Mouse (Mus musculus) limb, embryonic 15.5 days (tissue): ENCODE measurements around the gene Gm45808. TPM values are rescaled to one million over a fixed set of nuclear protein-coding genes. Genes with fewer than 3 reads are reported as not detected.
A peak's percentile ranks its signal among the peaks of the same experiment; 100 is the strongest.
"Not testable (repeated sequence)": the region's sequence is repeated elsewhere in the genome, so short reads cannot be mapped to it uniquely, and the experiment has no call there.

ENCODE experiments used
- ATAC-seq: fragments of 200-750 bp; cut with Nextera tagmentation; 2 replicates; pipeline ENCODE4 v1.8.0; 2017; ENCODE audit warnings: low read depth, moderate TSS enrichment; ENCODE audit not compliant: insufficient number of reproducible peaks, low FRiP score, low TSS enrichment
- H3K27ac ChIP-seq: fragments of 300-500 bp; sonication (generic); 2 replicates; pipeline ENCODE4 v1.5.1; 2015; ENCODE audit warnings: moderate library complexity, mild to moderate bottlenecking, inconsistent platforms
- H3K27me3 ChIP-seq: fragments of 300-500 bp; sonication (generic); 2 replicates; pipeline ENCODE4 v1.6.1; 2015; ENCODE audit warnings: inconsistent platforms
- H3K36me3 ChIP-seq: fragments of 300-500 bp; sonication (generic); 2 replicates; pipeline ENCODE4 v1.6.1; 2015; ENCODE audit warnings: inconsistent platforms
- H3K4me1 ChIP-seq: fragments of 300-500 bp; sonication (generic); 2 replicates; pipeline ENCODE4 v1.6.1; 2015; ENCODE audit warnings: inconsistent platforms
- H3K4me2 ChIP-seq: fragments of 300-500 bp; sonication (generic); 2 replicates; pipeline ENCODE4 v1.6.1; 2015; ENCODE audit warnings: mild to moderate bottlenecking, inconsistent platforms
- H3K4me3 ChIP-seq: fragments of 300-500 bp; sonication (generic); 2 replicates; pipeline ENCODE4 v1.5.1; 2015; ENCODE audit warnings: mild to moderate bottlenecking, inconsistent platforms
- H3K9ac ChIP-seq: fragments of 300-500 bp; sonication (generic); 2 replicates; pipeline ENCODE4 v1.6.1; 2015; ENCODE audit warnings: inconsistent platforms
- H3K9me3 ChIP-seq: fragments of 300-500 bp; sonication (generic); 2 replicates; pipeline ENCODE4 v1.6.1; 2016; ENCODE audit warnings: inconsistent platforms
- WGBS: fragments of 180-500 bp; shearing (Covaris S2); methylation state at CpG from one replicate; pipeline ENCODE4 v1.1.7; 2015; 5-methylcytosine and 5-hydroxymethylcytosine counted together
- polyA plus RNA-seq: library from polyadenylated mRNA; unstranded; fragments of >200 nt; fragmentation: Nextera tagmentation; extraction: Ambion mirVana; gene quantifications from 2 replicates; pipeline ENCODE4 v1.2.1, GENCODE M21; 2015

Gene Gm45808
- polyA plus RNA-seq, 1 experiment from 2014 or later, result not detected

DNA sequence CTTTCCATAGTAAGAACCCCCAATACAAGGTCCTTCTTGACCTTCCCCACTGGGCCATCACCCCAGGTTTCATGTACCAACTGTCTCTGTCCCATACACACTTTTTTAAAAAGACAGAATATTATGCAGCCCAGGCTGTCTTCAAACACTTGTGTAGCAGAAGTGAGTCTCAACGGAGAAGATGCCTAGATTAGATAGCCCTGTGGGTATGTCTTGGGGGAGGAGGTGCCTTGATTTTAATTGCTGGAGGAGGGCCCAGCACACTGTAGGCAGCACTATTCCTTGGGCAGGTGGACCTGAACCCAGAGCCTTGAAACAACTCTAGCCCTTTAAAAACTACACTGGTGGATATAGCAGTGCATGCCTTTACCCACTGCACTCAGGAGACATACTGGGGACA, 4.4 kb downstream of the Gm45808 start:
- 76% methylated on average over 1 of the region's 1 CpGs for WGBS
- ATAC-seq, result no peak
- Histone ChIP-seq H3K9ac (no peak overlapping the region), H3K36me3 (no peaks in the 10 kb centered on the region), H3K4me1 (peaks cover 2% of the 10 kb centered on the region; the same call in 1 of the 2 replicates), H3K4me3 (no peak overlapping the region), H3K27ac (no peak overlapping the region), H3K4me2 (no peak overlapping the region), H3K27me3 (no peaks in the 10 kb centered on the region), H3K9me3 (no peaks in the 10 kb centered on the region)

DNA sequence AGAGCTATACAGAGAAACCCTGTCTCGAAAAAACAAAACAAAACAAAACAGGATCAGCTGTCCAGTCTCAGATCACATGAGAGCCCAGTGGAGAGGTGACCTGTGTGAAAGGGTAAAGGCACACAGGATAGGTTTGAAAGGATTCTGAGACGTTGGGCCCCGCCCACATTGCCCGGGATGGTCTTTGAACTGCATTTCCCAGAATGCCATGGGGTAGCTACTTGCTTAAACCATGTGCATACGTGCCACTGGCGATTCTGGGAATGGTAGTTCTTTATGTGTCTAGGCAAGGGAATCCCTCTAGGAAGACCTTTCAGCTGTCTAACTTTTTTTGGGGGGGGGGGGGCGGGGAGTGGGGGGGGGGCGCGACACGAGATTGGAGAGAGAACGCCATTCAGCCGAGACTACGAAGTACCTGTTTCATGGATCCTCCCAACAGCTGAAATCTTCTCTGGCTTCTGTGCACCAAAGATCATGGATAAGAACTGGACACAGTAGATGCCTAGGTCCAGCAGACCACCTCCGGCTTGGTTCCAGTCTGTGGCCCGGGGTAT, 5.2 kb downstream of the Gm45808 start, which contains the start of gene Tulp2:
Gene Tulp2 (plus strand): TSS at position 504 of the 554 bp plus-strand sequence.
- Histone ChIP-seq H3K36me3 (no peaks in the 10 kb centered on the region), H3K4me2 (no peak within 1 kb of the TSS), H3K4me1 (no peaks in the 10 kb centered on the region), H3K4me3 (no peak within 1 kb of the TSS), H3K9me3 (no peaks in the 10 kb centered on the region), H3K27me3 (no peaks in the 10 kb centered on the region), H3K27ac (no peak within 1 kb of the TSS), H3K9ac (no peak within 1 kb of the TSS)
- ATAC-seq, result no peak
- 50% methylated on average over 15 of the region's 15 CpGs for WGBS

DNA sequence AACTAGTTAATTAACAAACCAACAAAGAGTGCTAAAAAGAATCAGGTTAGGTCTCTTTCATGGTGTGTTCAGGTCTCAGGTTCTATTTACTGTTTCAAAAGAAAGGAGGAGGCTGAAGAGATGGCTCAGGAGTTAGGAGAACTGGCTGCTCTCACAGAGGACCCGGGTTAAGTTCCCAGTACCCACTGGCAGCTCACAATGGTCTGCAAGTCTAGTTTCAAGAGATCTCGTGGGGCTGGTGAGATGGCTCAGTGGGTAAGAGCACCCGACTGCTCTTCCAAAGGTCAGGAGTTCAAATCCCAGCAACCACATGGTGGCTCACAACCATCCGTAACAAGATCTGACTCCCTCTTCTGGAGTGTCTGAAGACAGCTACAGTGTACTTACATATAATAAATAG, 6.3 kb downstream of the Gm45808 start:
- H3K4me2 ChIP-seq, H3K9me3 ChIP-seq, H3K4me3 ChIP-seq, H3K36me3 ChIP-seq, H3K27ac ChIP-seq, H3K9ac ChIP-seq, H3K27me3 ChIP-seq, ATAC-seq, H3K4me1 ChIP-seq: not testable (repeated sequence)
- WGBS, result 81% methylated on average over 4 of the region's 4 CpGs

DNA sequence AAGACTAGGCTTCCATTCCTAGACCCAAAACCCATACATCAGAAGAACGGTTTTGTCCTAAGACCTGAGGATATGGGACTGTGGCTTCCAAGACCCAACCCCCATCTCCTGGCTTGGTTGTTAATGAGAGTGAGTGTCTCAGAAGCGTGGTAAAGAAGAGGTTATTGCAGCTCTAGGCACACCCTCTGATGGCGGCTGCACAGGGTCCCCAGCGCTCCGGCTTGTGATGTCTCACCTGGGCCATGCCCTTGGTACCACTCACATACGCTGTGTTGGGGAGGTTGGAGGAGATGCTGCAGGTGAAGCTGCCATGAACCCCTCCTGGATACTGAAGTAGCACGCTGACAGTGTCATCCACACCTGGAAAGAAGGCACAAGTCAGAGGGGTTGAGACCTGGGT, 7.8 kb downstream of the Gm45808 start:
- no peak overlapping the region for H3K4me3 ChIP-seq
- 92% methylated on average over 7 of the region's 7 CpGs for WGBS
- no peak overlapping the region for H3K4me2 ChIP-seq
- H3K27ac ChIP-seq, result no peak overlapping the region
- H3K27me3 ChIP-seq, result no peaks in the 10 kb centered on the region
- H3K36me3 ChIP-seq, result no peaks in the 10 kb centered on the region
- ATAC-seq, result no peak
- H3K9me3 ChIP-seq, result no peaks in the 10 kb centered on the region
- H3K4me1 ChIP-seq, result no peaks in the 10 kb centered on the region
- H3K9ac ChIP-seq, result no peak overlapping the region

DNA sequence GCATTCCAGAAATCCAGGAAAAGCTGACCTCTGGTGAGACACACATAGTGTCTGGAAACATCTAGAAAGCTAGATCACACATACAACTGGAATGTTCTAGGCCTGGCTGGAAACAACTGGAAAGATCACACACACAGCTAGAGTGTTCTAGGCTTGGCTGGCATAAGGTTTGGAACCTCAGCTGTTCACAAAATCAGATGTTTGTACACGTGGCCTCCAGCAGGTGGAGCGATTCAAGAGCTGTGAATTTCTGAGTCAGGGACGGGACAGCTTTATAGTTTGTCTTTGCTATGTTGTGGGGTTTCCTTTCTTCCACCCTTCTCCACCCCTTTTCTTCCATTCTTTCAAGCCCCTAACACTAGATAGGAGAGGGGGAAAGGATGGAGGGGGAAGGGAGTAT, 9.6 kb downstream of the Gm45808 start:
- Histone ChIP-seq H3K9me3 (no peaks in the 10 kb centered on the region), H3K27ac (no peak overlapping the region), H3K4me2 (no peak overlapping the region), H3K4me1 (no peaks in the 10 kb centered on the region), H3K27me3 (no peaks in the 10 kb centered on the region), H3K4me3 (no peak overlapping the region), H3K9ac (no peak overlapping the region), H3K36me3 (no peaks in the 10 kb centered on the region)
- 9% methylated on average over 3 of the region's 3 CpGs for WGBS
- no peak for ATAC-seq

DNA sequence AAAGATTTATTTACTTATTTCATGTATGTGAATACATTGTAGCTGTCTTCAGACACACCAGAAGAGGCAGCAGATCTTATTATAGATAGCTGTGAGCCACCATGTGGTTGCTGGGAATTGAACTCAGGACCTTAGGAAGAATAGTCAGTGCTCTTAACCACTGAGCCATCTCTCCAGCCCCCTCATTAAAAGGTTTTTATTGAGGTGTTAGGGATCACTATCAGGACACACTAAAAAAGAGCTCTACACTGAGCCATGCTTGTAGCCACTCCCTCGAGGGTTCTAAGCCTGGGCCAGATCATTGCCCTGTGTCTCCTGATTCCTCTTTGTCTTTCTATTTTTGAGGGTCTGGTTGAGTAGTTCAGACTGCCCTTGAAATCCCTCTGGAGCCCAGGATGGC, 10.2 kb downstream of the Gm45808 start:
- 48% methylated on average over 1 of the region's 1 CpGs for WGBS

DNA sequence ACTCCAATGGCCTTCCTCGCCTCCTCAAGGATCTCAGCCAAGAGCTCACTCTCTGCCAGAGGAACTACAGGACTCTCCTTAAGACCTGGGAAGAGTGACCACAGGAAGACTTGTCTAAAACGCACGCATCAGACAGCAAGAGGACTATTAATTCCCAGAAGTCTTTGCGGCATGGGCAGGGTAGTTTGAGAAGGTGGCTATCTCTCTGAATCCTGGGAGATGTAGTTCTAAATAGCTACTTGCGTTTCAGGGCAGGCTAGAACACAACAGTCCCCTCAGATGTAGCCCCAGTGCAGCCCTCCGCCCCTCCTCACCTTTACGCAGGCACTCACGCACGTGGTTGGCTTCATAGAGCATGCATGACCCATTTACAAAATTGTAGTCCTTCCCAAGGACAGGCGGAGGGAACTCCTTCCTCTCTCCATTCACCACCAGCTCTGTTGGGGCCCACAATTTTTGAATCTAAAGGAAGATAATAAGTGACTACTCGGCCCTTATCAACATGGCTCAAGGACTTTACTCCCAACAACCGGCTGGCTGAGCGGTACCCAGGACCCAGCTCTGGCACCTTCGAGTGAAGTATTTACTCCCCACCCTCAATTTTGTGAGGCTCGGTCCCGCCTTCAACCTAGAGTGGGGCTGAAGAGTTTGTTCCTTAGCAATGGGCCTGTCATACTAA, 11.2 kb downstream of the Gm45808 start:
- ATAC-seq, result no peak
- Histone ChIP-seq H3K27me3 (no peaks in the 10 kb centered on the region), H3K4me3 (peak overlapping the region; percentile 26), H3K4me2 (peak overlapping the region; percentile 39), H3K9me3 (no peaks in the 10 kb centered on the region), H3K4me1 (no peaks in the 10 kb centered on the region), H3K36me3 (no peaks in the 10 kb centered on the region), H3K27ac (no peak overlapping the region), H3K9ac (no peak overlapping the region)
- WGBS, result 62% methylated on average over 16 of the region's 16 CpGs

More for the DNA sequence above, 10.2 kb downstream of the Gm45808 start:
- H3K27me3 ChIP-seq, result no peaks in the 10 kb centered on the region
- no peak overlapping the region for H3K4me3 ChIP-seq
- H3K27ac ChIP-seq, result no peak overlapping the region
- H3K9me3 ChIP-seq, result no peaks in the 10 kb centered on the region
- H3K4me1 ChIP-seq, result no peaks in the 10 kb centered on the region
- no peaks in the 10 kb centered on the region for H3K36me3 ChIP-seq
- H3K4me2 ChIP-seq, result no peak overlapping the region
- ATAC-seq, result no peak
- no peak overlapping the region for H3K9ac ChIP-seq

DNA sequence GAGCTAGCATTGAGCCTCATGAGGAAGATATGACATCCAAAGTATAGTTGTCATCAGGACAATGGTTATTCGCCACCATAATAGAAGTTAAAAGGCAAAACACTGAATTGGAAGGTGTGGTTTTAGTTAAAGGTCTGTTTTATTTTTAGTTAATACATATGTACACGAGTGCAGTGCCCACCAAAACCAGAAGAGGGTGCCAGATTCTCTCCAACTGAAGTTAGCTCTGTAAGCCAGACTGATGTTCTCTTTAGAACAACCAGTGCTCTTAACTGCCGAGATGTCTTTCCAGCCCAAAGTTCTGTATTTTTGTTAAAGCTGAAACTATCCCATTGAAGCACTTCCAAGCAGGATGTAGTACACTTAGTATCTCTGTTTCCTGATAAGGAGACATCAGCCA, 15.7 kb downstream of the Gm45808 start:
- H3K9ac ChIP-seq, result no peak overlapping the region
- no peaks in the 10 kb centered on the region for H3K9me3 ChIP-seq
- no peaks in the 10 kb centered on the region for H3K27me3 ChIP-seq
- WGBS, result 6% methylated on average over 3 of the region's 3 CpGs
- no peaks in the 10 kb centered on the region for H3K36me3 ChIP-seq
- no peak overlapping the region for H3K4me3 ChIP-seq
- H3K27ac ChIP-seq, result no peak overlapping the region
- no peak for ATAC-seq
- peaks cover 9% of the 10 kb centered on the region for H3K4me1 ChIP-seq
- H3K4me2 ChIP-seq, result no peak overlapping the region

DNA sequence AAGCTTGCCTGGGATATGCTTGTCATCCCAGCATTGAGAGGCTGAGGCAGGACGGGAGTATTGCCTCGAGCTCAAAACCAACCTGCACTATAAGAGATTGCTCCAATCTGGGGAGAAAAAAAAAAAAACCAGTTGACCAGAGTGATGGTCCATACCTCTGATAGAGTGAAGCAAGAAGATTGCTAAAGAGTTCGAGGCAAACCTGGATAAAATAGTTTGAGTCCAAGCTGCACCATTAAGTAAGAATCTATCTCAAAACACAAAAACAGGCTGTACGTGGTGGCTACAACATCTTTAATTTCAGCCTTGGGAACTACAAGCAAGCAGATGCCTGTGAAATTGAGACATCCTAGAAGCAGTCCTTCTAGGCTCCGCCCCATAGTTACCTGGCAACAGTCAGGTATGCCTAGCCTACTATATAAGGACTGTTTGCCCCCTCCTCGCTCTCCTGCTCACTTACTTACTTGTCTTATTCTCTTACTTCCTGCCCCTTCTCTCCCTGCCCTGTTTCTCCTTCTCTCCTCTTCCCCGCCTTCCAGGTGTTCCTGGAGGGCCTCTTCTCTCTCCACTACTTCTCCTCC, 19.4 kb downstream of the Gm45808 start:
- Histone ChIP-seq H3K9me3 (no peaks in the 10 kb centered on the region), H3K36me3 (peaks cover 34% of the 10 kb centered on the region), H3K27me3 (no peaks in the 10 kb centered on the region), H3K4me1 (peaks cover 20% of the 10 kb centered on the region), H3K27ac (no peak overlapping the region), H3K4me3 (peak overlapping the region; percentile 65), H3K4me2 (peak overlapping the region; percentile 85), H3K9ac (no peak overlapping the region)
- ATAC-seq, result 0 out of 2 replicates have a peak, but pooled peaks have one; percentile 6
- 31% methylated on average over 7 of the region's 7 CpGs for WGBS

DNA sequence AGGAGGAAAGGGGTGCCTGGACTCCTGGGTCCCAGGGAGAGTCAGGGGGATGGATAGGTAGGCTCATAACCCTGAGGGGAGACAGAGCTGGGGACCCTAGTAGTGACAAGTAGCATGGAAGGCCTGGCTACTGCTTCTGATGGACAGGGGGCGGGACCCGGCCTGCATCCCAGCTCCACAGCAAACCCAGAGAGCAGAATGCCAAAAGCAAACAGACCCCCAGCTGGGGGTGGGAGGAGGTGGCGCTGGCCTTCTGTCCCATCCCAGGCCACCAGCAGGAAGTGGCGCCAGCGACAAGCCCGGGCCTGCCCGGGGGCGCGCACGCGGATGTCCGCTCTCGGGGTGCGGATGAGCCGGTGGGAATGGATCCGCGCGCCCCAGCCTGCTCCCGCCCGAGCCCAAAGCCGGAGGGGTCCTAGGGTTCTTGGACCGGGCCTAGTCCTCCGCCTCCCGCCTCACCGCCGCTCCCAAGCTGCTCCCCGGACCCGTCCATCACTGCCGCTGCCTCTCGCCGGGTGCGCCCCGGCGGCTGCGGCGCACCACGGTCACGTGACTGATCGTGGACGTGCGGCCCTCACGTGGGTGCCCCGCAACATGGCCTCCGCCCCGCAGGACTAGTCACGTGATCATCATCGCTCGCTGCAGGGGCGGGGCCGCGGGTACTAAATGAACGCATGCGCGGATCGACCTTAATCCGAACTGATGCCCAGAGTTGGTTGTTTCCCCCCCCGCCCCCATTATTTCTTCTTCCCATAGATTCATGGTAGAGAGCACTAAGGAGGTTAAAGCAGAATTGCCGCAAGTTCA, 20.1 kb downstream of the Gm45808 start, which contains the start of gene Bax:
Gene Bax (minus strand): TSS at position 616 of the 807 bp plus-strand sequence.
- H3K9ac ChIP-seq, result peak within 1 kb of the TSS; percentile 65
- peak; percentile 76 for ATAC-seq
- WGBS, result under 1% methylated on average over 52 of the region's 58 CpGs
- H3K27me3 ChIP-seq, result no peaks in the 10 kb centered on the region
- peaks cover 26% of the 10 kb centered on the region for H3K4me1 ChIP-seq
- H3K4me2 ChIP-seq, result peak within 1 kb of the TSS; percentile 85
- H3K27ac ChIP-seq, result peak within 1 kb of the TSS; percentile 22
- H3K9me3 ChIP-seq, result no peaks in the 10 kb centered on the region
- H3K36me3 ChIP-seq, result peaks cover 39% of the 10 kb centered on the region
- peak within 1 kb of the TSS; percentile 65 for H3K4me3 ChIP-seq

DNA sequence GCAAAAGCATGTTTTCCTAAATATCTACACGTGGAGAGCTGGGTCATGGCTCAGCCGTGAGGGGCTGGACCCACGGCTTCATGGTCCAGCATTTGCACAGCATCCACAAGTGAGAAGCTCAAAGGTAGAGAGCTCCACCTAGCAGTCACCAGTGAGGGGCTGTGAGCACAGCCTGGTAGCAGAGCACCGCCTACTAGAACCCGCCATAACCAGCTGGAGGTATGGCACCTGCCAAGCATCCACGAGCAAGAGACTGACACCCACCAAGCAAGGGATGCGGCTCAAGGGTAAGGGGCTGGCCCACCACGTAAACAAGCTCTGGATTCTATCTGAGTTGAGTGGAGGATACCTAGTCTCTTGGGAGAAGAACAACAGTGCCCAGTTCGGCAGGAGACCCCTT, 21.1 kb downstream of the Gm45808 start:
- 78% methylated on average over 9 of the region's 9 CpGs for WGBS
- Histone ChIP-seq H3K4me2 (peak overlapping the region; percentile 85), H3K27ac (no peak overlapping the region), H3K9ac (peak overlapping the region; percentile 65), H3K4me1 (peaks cover 33% of the 10 kb centered on the region), H3K4me3 (peak overlapping the region; percentile 65), H3K36me3 (peaks cover 43% of the 10 kb centered on the region), H3K9me3 (no peaks in the 10 kb centered on the region), H3K27me3 (no peaks in the 10 kb centered on the region)
- ATAC-seq, result no peak

DNA sequence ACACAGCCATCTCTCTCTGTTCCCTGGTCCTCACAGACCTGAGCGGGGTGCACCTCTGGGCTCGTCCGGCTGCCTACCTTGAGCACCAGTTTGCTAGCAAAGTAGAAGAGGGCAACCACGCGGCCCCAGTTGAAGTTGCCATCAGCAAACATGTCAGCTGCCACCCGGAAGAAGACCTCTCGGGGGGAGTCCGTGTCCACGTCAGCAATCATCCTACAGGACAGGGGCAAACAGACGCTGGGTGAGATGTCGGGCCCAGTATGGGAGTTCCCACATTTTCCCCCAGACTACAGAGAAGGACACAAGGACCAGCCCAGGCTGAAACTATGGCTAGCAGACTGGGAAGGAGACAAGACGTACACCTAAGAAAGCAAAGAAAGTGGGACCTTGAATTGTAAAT, 21.5 kb downstream of the Gm45808 start:
- ATAC-seq, result no peak
- Histone ChIP-seq H3K36me3 (peaks cover 43% of the 10 kb centered on the region), H3K4me2 (peak overlapping the region; percentile 85; the same call in 1 of the 2 replicates), H3K4me1 (peaks cover 38% of the 10 kb centered on the region), H3K9me3 (no peaks in the 10 kb centered on the region), H3K4me3 (no peak overlapping the region), H3K27me3 (no peaks in the 10 kb centered on the region), H3K9ac (no peak overlapping the region), H3K27ac (no peak overlapping the region)
- 96% methylated on average over 12 of the region's 12 CpGs for WGBS
